Mouse (Mus musculus) G1E-ER4 (cell line): Measurements from ENCODE around the gene Lmf1. TPM values are rescaled to one million over a fixed set of nuclear protein-coding genes. Genes with fewer than 3 reads are reported as not detected.

Experiments used
- GATA1 ChIP-seq: IDR thresholded peaks from one replicate; pipeline ENCODE4 v1.8.0; 2012; ENCODE audit warnings: low read length, inconsistent platforms
- polyA plus RNA-seq: library from polyadenylated mRNA; stranded (reverse); fragments of >175 nt; gene quantifications from 2 replicates; pipeline ENCODE4 v1.2.3, GENCODE M21; 2012

Lmf1 gene
- polyA plus RNA-seq, 1 experiment, result 16.6 TPM

GRCm38 (mm10) chr17:25561223-25562028, 17.5 kb upstream of the Lmf1 start:
- no peak for TF ChIP-seq GATA1

GRCm38 (mm10) chr17:25564481-25564880, 14.4 kb upstream of the Lmf1 start:
- no peak for TF ChIP-seq GATA1

- no peak for TF ChIP-seq GATA1
These were observed 13.6 kb upstream of the Lmf1 start for GRCm38 (mm10) chr17:25565244-25565643.

DNA sequence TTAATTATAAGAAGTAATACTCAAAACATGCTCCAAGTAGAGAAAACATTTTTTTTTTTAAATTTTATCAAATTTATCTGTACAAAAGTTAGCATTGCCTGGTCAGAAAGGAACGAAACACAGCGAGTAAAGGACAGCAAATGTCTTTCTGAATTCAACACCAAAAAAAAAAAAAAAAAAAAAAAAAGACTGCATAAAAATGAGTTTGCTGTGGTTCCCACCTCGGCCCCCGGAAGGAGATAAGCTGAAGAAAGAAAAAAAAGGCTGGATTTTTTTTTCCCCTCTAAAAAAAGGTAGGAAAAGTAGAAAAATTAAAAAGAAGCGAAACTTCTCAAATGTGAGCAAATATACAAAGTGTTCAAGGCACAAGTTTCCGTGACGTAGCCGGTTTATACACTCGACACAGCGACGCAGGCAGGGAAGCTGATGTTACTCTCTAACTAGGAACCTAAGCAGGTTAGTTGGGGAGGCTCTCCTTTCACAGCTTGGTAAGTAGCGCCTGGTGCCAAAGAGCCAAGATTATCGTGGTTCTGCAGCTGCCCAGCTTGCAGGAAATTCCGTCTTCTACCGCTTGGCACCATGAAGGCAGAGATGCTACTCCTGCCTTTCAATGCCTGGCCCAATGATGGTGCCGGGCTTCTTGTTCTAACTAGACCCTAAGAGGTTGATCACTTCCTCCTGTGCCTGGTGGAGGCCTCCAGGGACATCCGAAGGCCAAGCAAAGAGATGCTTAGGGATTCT, 12.9 kb upstream of the Lmf1 start:
- TF ChIP-seq GATA1, result no peak

DNA sequence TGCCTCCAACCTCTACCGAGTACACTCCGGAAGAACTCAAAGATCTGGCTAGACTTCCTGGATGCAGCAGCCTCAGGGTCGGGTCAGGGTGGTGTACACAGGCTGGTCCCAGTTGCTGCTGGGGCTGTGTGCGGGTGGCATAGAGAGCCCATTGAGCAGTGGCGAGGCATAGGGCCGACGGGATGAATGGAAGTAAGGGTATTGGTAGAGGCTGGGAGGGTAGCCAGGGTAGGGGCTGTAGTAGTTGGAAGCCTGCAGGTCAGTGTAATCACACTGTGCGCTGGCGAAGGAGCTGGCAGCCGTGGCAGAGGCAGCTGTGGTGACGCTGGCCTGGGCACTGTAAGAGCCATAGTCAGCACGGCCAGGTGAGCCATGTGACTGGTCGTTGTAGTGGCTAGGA, 11.6 kb upstream of the Lmf1 start:
- no peak for TF ChIP-seq GATA1

- no peak for TF ChIP-seq GATA1
These were observed 11.1 kb upstream of the Lmf1 start for GRCm38 (mm10) chr17:25567745-25568144.

DNA sequence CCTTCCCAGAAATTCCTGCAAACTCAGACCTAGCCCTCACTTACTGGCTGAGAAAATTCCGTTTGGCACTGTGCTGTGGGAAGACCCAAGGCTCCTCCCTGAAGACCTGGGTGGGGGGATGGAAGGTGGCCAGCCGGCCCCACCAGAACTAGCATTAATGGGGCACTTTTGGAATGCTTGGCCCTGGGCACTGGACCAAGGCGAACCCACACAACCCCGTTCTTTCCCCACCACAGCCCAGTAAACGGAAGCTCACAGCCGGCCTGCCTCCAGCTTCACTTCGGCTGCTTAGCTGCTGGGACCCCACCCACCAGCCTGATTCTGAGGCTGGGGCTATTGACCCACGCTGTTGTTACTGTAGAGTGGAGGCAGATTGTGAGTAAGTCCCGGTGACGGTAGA, 10.7 kb upstream of the Lmf1 start:
- no peak for TF ChIP-seq GATA1

DNA sequence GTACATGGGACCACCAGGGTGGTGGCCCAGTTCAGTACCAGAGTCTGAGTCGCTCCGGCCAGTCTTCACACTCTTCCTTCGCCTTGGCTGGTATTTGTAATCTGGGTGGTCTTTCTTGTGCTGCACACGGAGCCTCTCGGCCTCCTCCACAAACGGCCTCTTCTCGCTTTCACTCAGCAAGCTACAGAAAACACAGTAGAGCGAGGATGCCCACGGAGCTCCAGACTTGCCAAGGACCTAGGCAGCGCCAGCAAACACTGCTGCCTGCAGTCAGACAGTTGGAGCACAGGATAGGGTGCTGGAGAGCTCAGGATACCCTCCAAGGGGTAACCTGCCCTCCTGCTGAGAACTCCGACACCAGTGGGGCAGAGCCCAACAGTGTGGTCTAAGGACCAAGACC, 10.0 kb upstream of the Lmf1 start:
- TF ChIP-seq GATA1, result no peak

- TF ChIP-seq GATA1, result no peak
These were observed 8.8 kb upstream of the Lmf1 start for GRCm38 (mm10) chr17:25569833-25570647.

GRCm38 (mm10) chr17:25570648-25571452, 8.0 kb upstream of the Lmf1 start, which contains the start of gene Sox8:
Gene Sox8, minus strand, starts transcription at chr17:25570686.
- no peak for TF ChIP-seq GATA1

GRCm38 (mm10) chr17:25571453-25571820, 7.4 kb upstream of the Lmf1 start:
- no peak for TF ChIP-seq GATA1

DNA sequence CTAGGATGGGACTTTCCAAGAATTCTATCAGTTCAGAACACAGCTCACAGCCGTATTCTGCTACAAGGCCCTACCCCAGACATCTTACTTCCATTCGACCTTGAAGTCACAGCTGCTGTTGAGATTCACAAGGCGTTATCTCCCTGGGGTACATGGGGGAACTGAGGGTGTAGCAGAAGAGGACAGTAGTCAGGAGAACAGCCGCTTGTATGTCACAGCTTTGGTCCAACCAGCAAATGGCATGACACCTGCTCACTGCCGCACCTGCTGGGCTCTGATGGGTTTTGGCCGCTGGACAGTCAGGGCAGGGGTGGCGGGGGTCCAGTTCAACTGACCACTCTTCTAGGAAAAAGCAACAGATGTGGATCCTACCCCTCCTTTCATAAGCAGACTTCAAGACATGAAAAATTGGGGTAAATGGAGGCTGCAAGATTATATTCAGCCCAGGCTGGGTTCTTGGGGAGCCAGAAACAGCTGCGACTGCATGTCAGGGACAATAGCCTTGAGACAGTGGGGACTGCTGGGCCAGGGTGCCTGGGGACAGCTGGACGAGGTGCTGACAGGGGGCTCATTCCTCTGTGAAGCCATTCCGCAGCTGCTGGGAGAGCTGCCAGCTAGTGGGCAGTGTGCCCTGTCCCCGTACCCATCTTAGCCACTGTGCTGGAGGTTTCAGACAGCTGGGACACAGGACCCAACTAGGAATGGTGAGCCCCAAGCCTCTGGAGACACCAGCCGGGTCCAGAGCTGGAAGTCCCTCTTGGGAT, 3.5 kb upstream of the Lmf1 start:
- TF ChIP-seq GATA1, result no peak

DNA sequence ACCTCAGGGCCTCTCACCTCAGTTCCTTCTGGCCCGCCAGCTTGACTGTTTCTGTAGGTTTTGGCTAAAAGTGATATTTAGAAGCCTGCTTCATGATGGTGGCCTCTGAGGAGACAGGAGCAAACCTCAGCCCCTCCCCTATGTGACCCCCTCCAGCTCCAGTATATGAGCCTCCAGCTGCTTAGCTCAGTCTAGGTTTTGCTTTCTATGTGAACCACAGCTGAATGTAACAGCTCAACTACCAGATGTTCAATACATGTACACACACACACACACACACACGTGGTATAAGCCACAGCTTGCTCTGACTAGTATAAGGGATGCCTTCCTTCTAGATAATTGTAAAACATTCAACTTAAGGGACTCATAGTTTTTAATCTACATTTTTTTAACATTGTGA, 2.9 kb upstream of the Lmf1 start:
- TF ChIP-seq GATA1, result no peak

GRCm38 (mm10) chr17:25577263-25577662, 1.6 kb upstream of the Lmf1 start:
- no peak for TF ChIP-seq GATA1
